Mouse (Mus musculus) ES-Bruce4 (cell line): Measurements from ENCODE around the gene Orc6.

ENCODE experiments used
- CTCF ChIP-seq: IDR thresholded peaks from one replicate; pipeline ENCODE4 v1.8.1; 2011; ENCODE audit warnings: low read depth, low read length
- EP300 ChIP-seq: IDR thresholded peaks from 2 replicates; pipeline ENCODE4 v1.6.1; 2011; ENCODE audit warnings: low read depth, low read length; ENCODE audit not compliant: insufficient read depth
- POLR2A ChIP-seq: IDR thresholded peaks from one replicate; pipeline ENCODE4 v1.8.1; 2011; ENCODE audit warnings: low read length; ENCODE audit not compliant: insufficient read depth

DNA sequence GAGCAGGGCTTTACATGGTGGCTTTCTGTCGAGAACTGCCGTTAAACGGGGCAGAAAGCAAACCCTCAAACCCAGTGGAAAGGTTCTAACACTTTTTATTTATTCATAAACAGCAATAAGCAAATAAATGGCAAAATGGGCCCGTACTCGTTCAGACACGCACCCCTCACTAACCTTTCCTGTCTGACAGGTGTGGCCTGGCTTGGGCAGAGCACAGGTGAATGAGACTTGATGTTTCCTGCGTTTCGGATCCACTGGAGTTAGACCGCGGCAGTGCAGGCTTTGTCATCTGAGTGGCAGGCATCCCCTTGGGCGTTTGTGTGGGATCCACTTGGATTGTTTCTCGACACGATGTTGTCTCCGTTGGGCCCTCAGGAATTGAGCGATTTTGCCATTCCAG, 22.5 kb downstream of the Orc6 start:
- TF ChIP-seq CTCF (no peak), EP300 (no peak), POLR2A (no peak)
